Mouse (Mus musculus) Patski (cell line): ENCODE data around the gene Tceanc2. TPM values are rescaled to one million over a fixed set of nuclear protein-coding genes. Genes with fewer than 3 reads are reported as not detected.
A peak's percentile ranks its signal among the peaks of the same experiment; 100 is the strongest.

ENCODE experiments used
- ATAC-seq: fragments of 100-300 bp; one replicate; pipeline ENCODE4 v1.8.0; 2021
- CTCF ChIA-PET: fragments of 350-600 bp; sonication (Branson Sonifier 250); formaldehyde crosslinking; loops from one replicate; lab custom pipeline; 2022; ENCODE audit warnings: inconsistent platforms; lab: Charles Lee
- POLR2A ChIA-PET: fragments of 350-600 bp; sonication (Branson Sonifier 250); formaldehyde crosslinking; loops from one replicate; lab custom pipeline; 2022; ENCODE audit warnings: antibody characterized with exemption, inconsistent platforms; lab: Charles Lee
- DNase-seq: peaks from one replicate; pipeline ENCODE4 v3.0.0-alpha.2; 2011; ENCODE audit warnings: low read depth, low spot score
- H3K27me3 ChIP-seq: fragments of 371-371 bp; one replicate; pipeline ENCODE4 v1.5.1; 2021
- CTCF ChIP-seq: fragments of 100-300 bp; IDR thresholded peaks from one replicate; pipeline ENCODE4 v1.5.1; 2021
- in situ Hi-C: fragments of 300-500 bp; cut with MboI; formaldehyde crosslinking; loops from 3 replicates; pipeline ENCODE4 v1.11.1; 2018; ENCODE audit warnings: low pct_unique_long_range_greater_than_20kb, mixed read lengths
- polyA plus RNA-seq: library from polyadenylated mRNA; unstranded; gene quantifications from one replicate; pipeline ENCODE4 v1.2.3, GENCODE M21; 2021

The Tceanc2 gene
- polyA plus RNA-seq, 1 experiment from 2014 or later, result 31.2 TPM

DNA sequence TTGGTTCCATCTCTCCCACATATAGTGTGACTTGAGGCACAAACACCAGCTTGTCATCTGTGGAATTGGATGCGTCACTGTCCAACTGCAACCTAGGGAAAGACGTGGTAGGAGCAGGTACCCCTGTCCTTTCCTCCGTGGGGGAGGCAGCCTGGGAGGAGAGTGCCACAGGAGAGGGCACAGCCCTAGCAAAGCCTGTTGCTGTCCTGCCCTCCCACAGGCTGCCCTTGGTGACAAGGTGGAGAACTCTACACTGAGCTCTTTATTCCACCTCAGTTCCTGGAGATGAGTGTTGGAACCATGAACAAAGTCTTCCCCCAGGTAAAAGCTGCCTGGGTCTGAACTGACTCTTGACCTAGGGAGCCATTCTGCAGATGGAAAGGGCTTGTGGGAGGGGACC lies 30.0 kb upstream of the Tceanc2 start, which contains the start of gene Ldlrad1:
Gene Ldlrad1 (plus strand): TSS at position 301 of the 400 bp plus-strand sequence.
- no peak for TF ChIP-seq CTCF
- in situ Hi-C loops, result no loop called here
- no peak for DNase-seq
- no peaks in the 10 kb centered on the region for H3K27me3 ChIP-seq
- no peak for ATAC-seq
- ChIA-PET CTCF (no interaction called here), POLR2A (interaction anchor here (0.6 kb wide), 1 partner anchor 14 kb away, joined by 7 read pairs; no protein-coding TSS in a partner anchor)

DNA sequence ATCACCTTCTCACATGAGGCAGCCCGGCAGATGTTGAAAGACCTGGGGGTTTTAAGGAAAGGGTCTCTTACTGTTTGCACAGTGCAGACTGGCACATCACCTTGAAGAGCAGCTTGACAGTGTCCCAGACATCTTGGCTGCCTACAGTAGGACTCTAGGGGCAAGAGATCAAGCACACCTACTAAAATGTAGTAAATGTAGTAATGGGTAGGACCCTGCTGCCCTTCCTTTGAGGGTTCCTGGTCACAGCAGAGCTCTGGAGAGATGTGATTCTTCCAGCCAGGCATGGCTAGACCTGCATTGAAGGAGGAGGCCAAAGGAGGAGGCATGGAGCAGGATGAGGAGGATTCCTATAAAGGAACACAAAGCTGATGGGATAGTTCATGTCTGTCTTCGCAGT lies 28.1 kb upstream of the Tceanc2 start:
- ChIA-PET POLR2A (no interaction called here), CTCF (no interaction called here)
- TF ChIP-seq CTCF, result no peak
- no peak for DNase-seq
- in situ Hi-C loops, result no loop called here
- no peaks in the 10 kb centered on the region for H3K27me3 ChIP-seq
- ATAC-seq, result no peak

DNA sequence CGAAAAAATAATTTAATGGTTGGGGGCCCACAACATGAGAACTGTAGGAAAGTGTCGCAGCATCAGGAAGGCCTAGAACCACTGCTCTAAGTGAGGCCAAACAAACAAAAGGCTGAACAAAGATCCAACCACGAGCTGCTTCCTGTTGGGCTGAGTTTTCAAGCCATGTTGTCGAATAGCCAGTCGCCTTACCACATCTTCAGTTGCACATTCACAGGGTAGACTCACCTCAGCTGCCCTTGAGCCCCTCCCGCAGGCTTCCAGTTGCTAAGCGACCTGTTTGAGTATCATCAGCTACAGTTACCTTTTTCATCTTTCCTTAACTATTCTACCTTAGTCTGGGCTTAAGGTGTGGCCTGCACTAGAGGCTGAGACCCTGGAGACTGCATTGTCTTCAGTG lies 24.1 kb upstream of the Tceanc2 start:
- no peak for DNase-seq
- POLR2A ChIA-PET, result no interaction called here
- in situ Hi-C loops, result no loop called here
- TF ChIP-seq CTCF, result no peak
- no peak for ATAC-seq
- no peaks in the 10 kb centered on the region for H3K27me3 ChIP-seq
- CTCF ChIA-PET, result no interaction called here

DNA sequence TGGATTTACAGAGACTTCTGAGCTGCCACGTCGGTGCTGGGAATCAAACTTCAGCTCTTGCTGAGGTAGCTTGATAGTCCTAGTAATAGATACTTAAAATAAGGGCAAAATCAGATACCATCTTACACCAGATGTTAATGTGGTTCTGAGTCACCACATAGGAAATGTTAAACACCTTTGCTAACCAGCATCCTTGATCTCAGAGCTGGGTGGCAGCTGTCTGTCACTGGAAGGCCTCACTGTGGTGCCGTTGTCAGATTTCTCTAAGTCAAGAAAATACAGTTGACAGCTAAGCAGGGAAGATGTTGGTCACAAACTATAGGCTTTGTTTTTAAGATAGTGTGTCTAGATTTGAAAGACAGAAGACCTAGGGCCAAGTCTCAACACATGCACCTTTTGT lies 22.9 kb upstream of the Tceanc2 start:
- DNase-seq (no peak), ATAC-seq (no peak)
- in situ Hi-C loops, result no loop called here
- no peak for TF ChIP-seq CTCF
- H3K27me3 ChIP-seq, result no peaks in the 10 kb centered on the region
- ChIA-PET CTCF (no interaction called here), POLR2A (interaction anchor here (0.7 kb wide), 1 partner anchor 173 kb away, joined by 4 read pairs; no protein-coding TSS in a partner anchor)

DNA sequence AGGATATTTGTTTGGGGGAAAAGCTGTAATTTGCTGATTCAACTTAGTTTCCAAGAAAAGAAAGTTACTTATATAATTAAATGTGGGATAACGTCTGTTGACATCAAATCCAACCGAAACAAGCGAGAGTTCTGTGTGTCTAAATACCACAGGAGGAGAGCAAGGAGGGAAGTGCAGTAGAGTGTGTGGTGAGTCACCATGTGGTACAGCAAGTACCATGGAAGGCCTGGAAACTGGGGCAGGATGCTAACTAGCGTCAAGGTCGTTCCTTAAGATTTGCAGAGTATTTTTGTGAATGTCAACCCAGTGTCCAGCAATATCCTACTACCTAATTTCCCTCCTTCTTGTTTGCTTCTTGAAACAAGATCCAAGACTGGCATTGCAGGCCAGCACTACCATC lies 19.2 kb upstream of the Tceanc2 start:
- TF ChIP-seq CTCF, result no peak
- in situ Hi-C loops, result no loop called here
- no peaks in the 10 kb centered on the region for H3K27me3 ChIP-seq
- DNase-seq (no peak), ATAC-seq (no peak)
- ChIA-PET POLR2A (no interaction called here), CTCF (no interaction called here)

DNA sequence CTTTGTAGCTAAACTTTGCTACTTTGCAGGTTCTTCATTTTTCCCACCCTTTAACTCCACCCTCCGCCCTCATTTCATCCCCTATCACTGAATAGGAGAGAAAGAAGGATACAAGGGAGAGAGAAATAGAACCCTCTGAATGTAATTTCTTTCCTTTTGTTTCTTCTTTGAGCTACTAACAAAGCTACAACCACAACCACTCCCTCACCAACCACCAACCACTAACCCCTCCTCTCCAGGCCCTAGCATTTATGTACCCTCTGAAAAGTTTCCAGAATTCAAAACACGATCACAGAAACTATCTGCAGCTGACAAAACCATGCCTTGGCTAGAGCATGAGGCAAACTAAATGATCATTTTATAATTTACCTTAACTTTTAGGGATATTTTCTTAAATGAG lies 17.5 kb upstream of the Tceanc2 start:
- ATAC-seq, result no peak
- POLR2A ChIA-PET, result no interaction called here
- CTCF ChIA-PET, result no interaction called here
- no peak for DNase-seq
- H3K27me3 ChIP-seq, result no peaks in the 10 kb centered on the region
- in situ Hi-C loops, result no loop called here
- no peak for TF ChIP-seq CTCF

DNA sequence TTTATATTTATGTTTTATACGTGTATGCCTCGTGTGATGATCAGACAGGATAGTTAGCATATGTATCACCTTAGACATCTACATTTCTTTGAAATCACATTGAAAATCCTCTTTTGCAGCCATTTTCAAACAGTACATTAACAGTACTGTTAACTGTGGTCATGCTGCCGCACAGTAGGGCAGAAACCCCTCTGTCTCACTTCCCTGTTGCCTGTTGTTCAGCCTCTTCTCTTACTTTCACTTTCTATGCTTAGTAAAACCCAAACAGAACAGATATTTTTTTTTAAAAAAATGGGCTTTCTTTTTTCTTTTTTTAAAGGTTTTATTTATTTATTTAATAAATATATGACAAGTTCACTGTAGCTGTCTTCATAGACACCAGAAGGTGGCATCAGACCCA lies 14.9 kb upstream of the Tceanc2 start:
- no peak for TF ChIP-seq CTCF
- no peak for DNase-seq
- POLR2A ChIA-PET, result no interaction called here
- in situ Hi-C loops, result no loop called here
- no peaks in the 10 kb centered on the region for H3K27me3 ChIP-seq
- ATAC-seq, result no peak
- CTCF ChIA-PET, result no interaction called here

DNA sequence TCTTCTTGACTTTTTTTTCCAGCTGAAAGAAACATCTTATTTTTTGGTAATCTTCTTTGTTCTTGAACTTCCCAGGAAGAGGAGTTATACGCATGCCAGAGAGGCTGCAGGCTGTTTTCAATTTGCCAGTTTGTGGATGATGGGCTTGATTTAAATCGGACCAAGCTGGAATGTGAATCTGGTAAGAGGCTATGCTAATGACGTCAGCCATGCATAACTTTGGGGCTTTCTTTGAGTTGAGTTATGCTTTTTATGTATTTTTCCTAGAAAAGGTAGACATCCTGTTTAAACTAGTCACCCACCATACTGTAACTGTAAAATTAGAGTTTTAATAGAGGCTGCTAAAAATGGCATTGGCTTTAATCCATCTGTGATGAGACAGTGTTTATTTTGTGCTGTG lies 6.8 kb upstream of the Tceanc2 start:
- DNase-seq, result peak; percentile 93
- in situ Hi-C loops, result no loop called here
- ChIA-PET POLR2A (interaction anchor here (1.2 kb wide), 1 partner anchor 273 kb away, joined by 3 read pairs; no protein-coding TSS in a partner anchor), CTCF (interaction anchor here (1.0 to 1.1 kb wide), 2 partner anchors 14 to 24 kb away, joined by 3 read pairs; no protein-coding TSS in a partner anchor)
- H3K27me3 ChIP-seq, result no peaks in the 10 kb centered on the region
- no peak for TF ChIP-seq CTCF
- ATAC-seq, result peak; percentile 69

DNA sequence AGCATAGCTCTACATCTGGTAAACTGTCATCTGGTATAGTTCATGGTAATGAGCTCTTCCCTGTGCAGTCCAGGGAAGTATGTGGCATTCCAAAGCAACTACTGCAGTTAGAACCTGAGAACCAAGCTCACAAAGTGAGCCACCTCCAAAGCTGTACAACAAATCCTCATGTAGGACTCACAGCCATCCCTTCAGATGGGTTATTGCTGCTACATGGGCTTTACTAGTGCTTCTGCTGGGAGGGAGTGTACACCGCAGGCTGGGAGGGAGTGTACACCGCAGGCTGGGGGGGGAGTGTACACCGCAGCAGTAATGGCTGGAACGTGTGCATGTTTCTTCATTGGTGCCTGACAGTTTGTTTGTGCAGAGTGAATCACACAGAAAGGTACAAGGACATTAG lies 4.3 kb upstream of the Tceanc2 start:
- no peak for DNase-seq
- ChIA-PET POLR2A (no interaction called here), CTCF (interaction anchor here (1.9 kb wide), 1 partner anchor 19 kb away, joined by 7 read pairs; no protein-coding TSS in a partner anchor)
- TF ChIP-seq CTCF, result no peak
- ATAC-seq, result no peak
- H3K27me3 ChIP-seq, result no peaks in the 10 kb centered on the region
- in situ Hi-C loops, result no loop called here

DNA sequence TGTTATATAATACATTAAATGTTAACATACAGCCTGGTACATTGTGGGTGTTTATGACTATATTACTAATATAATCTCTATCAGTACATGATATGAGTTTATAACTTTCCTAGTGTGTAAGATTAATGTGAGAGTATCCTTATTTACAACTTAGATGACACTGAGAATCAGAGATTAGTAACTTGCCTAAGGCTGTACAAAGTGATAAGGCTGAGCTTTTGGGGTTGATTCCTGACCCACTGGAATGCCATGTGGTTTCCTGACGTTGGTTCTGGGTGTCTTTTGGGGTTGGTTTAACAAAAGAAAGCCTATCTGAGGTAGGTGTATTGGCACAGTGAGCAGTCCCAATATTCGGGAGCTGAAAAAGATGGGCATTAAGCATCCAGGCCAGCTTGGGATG lies 3.9 kb upstream of the Tceanc2 start:
- ATAC-seq, result no peak
- in situ Hi-C loops, result no loop called here
- no peak for DNase-seq
- no peak for TF ChIP-seq CTCF
- ChIA-PET POLR2A (no interaction called here), CTCF (interaction anchor here (1.9 kb wide), 1 partner anchor 19 kb away, joined by 7 read pairs; no protein-coding TSS in a partner anchor)
- H3K27me3 ChIP-seq, result no peaks in the 10 kb centered on the region

DNA sequence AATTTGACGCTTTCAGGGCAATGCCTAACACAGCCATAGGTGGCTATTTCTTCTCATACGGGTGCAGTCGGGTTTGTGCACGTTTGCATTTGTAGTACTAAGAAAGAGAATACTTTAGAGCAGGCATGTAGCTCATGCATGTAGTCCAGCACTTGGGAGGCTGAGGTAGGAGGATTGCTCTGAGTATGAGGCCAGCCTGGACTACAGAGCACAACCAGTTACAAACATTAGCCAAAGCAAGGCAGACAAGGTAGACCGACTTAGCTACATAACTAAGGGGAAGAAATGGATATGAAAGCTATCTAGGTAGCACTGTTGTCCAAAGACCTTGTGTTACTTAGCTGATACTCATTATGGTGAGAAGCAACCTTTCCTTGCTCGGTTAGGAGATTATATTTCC lies 3.0 kb upstream of the Tceanc2 start:
- CTCF ChIA-PET, result no interaction called here

DNA sequence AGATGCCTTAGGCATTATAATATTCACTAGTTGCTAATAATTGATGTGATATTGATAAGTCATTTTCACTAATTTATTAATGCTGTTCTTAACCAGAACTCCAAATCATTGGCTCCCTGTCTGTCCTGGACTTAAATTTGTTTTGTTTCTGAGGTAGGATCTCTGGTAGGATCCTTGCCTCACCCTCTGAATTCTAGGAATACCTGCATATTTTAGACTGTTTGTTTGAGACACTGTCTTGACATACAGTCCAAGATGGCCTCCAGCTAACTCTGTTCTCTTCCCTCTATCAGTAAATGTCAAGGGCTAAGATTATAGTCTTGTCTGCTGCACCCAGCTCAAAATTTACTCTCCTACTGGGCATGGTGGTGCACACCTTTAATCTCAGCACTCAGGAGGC lies 1.8 kb upstream of the Tceanc2 start:
- no peaks in the 10 kb centered on the region for H3K27me3 ChIP-seq
- CTCF ChIA-PET, result no interaction called here
- no peak for DNase-seq
- no peak for ATAC-seq
- in situ Hi-C loops, result no loop called here
- no peak for TF ChIP-seq CTCF
- POLR2A ChIA-PET, result no interaction called here

More for the DNA sequence above, 3.0 kb upstream of the Tceanc2 start:
- in situ Hi-C loops, result no loop called here
- POLR2A ChIA-PET, result no interaction called here
- no peak for ATAC-seq
- no peaks in the 10 kb centered on the region for H3K27me3 ChIP-seq
- DNase-seq, result no peak
- no peak for TF ChIP-seq CTCF
